Mouse (Mus musculus) limb, embryonic 13.5 days (tissue): ENCODE results near the gene Krtap9-5. TPM values are rescaled to one million over a fixed set of nuclear protein-coding genes. Genes with fewer than 3 reads are reported as not detected.

ENCODE experiments used
- ATAC-seq: fragments of 200-750 bp; cut with Nextera tagmentation; 2 replicates; pipeline ENCODE4 v1.8.0; 2017; ENCODE audit warnings: low read depth, moderate number of reproducible peaks, moderate TSS enrichment; ENCODE audit not compliant: low FRiP score
- H3K27ac ChIP-seq: fragments of 300-500 bp; sonication (generic); 2 replicates; pipeline ENCODE4 v1.5.1; 2015; ENCODE audit warnings: inconsistent platforms, mild to moderate bottlenecking, moderate library complexity
- H3K27me3 ChIP-seq: fragments of 300-500 bp; sonication (generic); 2 replicates; pipeline ENCODE4 v1.6.1; 2015; ENCODE audit warnings: mild to moderate bottlenecking, inconsistent platforms
- H3K36me3 ChIP-seq: fragments of 300-500 bp; sonication (generic); 2 replicates; pipeline ENCODE4 v1.6.1; 2015; ENCODE audit warnings: inconsistent platforms, mild to moderate bottlenecking, moderate library complexity
- H3K4me1 ChIP-seq: fragments of 300-500 bp; sonication (generic); 2 replicates; pipeline ENCODE4 v1.6.1; 2015; ENCODE audit warnings: inconsistent platforms
- H3K4me2 ChIP-seq: fragments of 300-500 bp; sonication (generic); replicated peaks from 2 replicates; pipeline ENCODE4 v1.6.1; 2015; ENCODE audit warnings: inconsistent platforms, mild to moderate bottlenecking, moderate library complexity
- H3K4me3 ChIP-seq: fragments of 300-500 bp; sonication (generic); 2 replicates; pipeline ENCODE4 v1.5.1; 2015; ENCODE audit warnings: moderate library complexity, mild to moderate bottlenecking, inconsistent platforms
- H3K9ac ChIP-seq: fragments of 300-500 bp; sonication (generic); 2 replicates; pipeline ENCODE4 v1.6.1; 2015; ENCODE audit warnings: mild to moderate bottlenecking, inconsistent platforms
- H3K9me3 ChIP-seq: fragments of 300-500 bp; sonication (generic); 2 replicates; pipeline ENCODE4 v1.6.1; 2016; ENCODE audit warnings: inconsistent platforms
- WGBS: fragments of 180-500 bp; shearing (Covaris S2); methylation state at CpG from one replicate; pipeline ENCODE4 v1.1.7; 2015; 5-methylcytosine and 5-hydroxymethylcytosine counted together
- polyA plus RNA-seq: library from polyadenylated mRNA; unstranded; fragments of >200 nt; fragmentation: Nextera tagmentation; extraction: Ambion mirVana; gene quantifications from 2 replicates; pipeline ENCODE4 v1.2.1, GENCODE M21; 2015

Gene Krtap9-5
- polyA plus RNA-seq = not detected in 2 replicates

DNA sequence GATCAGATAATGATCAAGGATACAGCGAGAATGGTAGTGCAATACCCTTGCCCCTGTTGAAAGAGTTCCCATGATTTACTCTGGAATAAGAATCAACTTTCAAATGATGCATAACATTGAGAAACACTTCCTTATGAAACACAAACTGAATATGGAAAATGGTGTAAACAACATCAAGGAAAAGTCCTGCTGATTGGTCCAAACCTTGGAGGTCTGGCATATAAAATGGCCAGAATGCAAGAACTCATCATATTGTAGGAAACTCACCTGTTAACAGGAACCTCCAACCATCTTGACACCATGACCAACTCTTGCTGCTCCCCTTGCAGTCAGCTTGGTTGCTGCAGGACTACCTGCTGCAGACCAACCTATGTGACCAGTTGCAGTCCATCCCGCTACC lies at the start of gene Krtap9-5:
TSS of gene Krtap9-5 (plus strand) at position 301 of the 400 bp plus-strand sequence.
- no peak for ATAC-seq
- WGBS = 85% methylated on average over 2 of the region's 2 CpGs

GRCm38 (mm10) chr11:99907620-99908019 lies 40.7 kb upstream of the Krtap9-5 start, which contains the start of gene Krtap31-1:
Gene Krtap31-1 (plus strand): TSS chr11:99907920.
- no peaks in the 10 kb centered on the region for H3K4me1 ChIP-seq
- H3K36me3 ChIP-seq = no peaks in the 10 kb centered on the region
- H3K4me3 ChIP-seq = no peak within 1 kb of the TSS
- no peak within 1 kb of the TSS for H3K9ac ChIP-seq
- no peaks in the 10 kb centered on the region for H3K9me3 ChIP-seq
- 70% methylated on average over 2 of the region's 2 CpGs for WGBS
- no peak for ATAC-seq
- no peaks in the 10 kb centered on the region for H3K27me3 ChIP-seq
- H3K27ac ChIP-seq = no peak within 1 kb of the TSS
- H3K4me2 ChIP-seq = no peak within 1 kb of the TSS

More for the DNA sequence above, at the start of gene Krtap9-5:
- no peaks in the 10 kb centered on the region for H3K4me1 ChIP-seq
- no peak within 1 kb of the TSS for H3K4me2 ChIP-seq
- no peaks in the 10 kb centered on the region for H3K9me3 ChIP-seq
- no peaks in the 10 kb centered on the region for H3K27me3 ChIP-seq
- no peak within 1 kb of the TSS for H3K9ac ChIP-seq
- no peak within 1 kb of the TSS for H3K27ac ChIP-seq
- no peaks in the 10 kb centered on the region for H3K36me3 ChIP-seq
- H3K4me3 ChIP-seq = no peak within 1 kb of the TSS

- Histone ChIP-seq H3K9ac (no peak within 1 kb of the TSS), H3K4me1 (no peaks in the 10 kb centered on the region), H3K27ac (no peak within 1 kb of the TSS), H3K9me3 (no peaks in the 10 kb centered on the region), H3K36me3 (no peaks in the 10 kb centered on the region), H3K4me3 (no peak within 1 kb of the TSS), H3K27me3 (no peaks in the 10 kb centered on the region), H3K4me2 (no peak within 1 kb of the TSS)
- WGBS = 86% methylated on average over 3 of the region's 3 CpGs
- no peak for ATAC-seq
These were observed 33.8 kb upstream of the Krtap9-5 start, which contains the start of gene Gm11565 for GRCm38 (mm10) chr11:99914451-99914850. Gene Gm11565 (plus strand): TSS chr11:99914751.

GRCm38 (mm10) chr11:99935991-99936390 lies 12.3 kb upstream of the Krtap9-5 start, which contains the start of gene Krtap31-2:
Gene Krtap31-2 (plus strand): TSS chr11:99936291.
- 91% methylated on average over 1 of the region's 1 CpGs for WGBS
- no peak for ATAC-seq

DNA sequence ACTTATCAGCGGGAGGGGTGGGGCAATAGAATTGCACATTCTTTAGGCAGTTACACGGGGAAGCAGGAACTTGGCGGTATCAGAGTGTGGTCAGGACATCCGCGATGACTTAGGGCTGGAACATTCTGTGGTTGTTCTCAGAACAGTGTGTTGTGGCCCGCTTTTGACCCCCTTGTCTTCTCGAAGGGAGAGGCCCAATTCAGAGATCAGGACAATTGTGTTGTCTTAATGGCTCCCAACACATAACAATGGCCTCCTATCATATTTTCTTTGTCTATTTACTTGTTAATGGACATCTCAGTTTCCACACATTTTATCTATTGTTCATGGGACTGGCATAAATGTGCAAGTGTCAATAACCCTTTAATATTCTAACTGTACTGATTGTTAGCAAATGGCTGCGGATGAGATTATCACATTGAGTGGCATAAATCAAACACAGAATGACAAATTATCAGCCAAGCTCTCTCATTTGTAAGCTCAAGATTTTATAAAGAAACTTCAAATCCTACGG lies 10.5 kb upstream of the Krtap9-5 start:
- no peak overlapping the region for H3K9ac ChIP-seq
- ATAC-seq = no peak
- no peak overlapping the region for H3K4me3 ChIP-seq
- H3K4me2 ChIP-seq = no peak overlapping the region
- H3K27ac ChIP-seq = no peak overlapping the region
- 90% methylated on average over 9 of the region's 9 CpGs for WGBS
- H3K27me3 ChIP-seq = no peaks in the 10 kb centered on the region
- H3K36me3 ChIP-seq = no peaks in the 10 kb centered on the region
- H3K4me1 ChIP-seq = no peaks in the 10 kb centered on the region
- no peaks in the 10 kb centered on the region for H3K9me3 ChIP-seq

More at GRCm38 (mm10) chr11:99935991-99936390, 12.3 kb upstream of the Krtap9-5 start, which contains the start of gene Krtap31-2:
- Histone ChIP-seq H3K4me2 (no peak within 1 kb of the TSS), H3K27ac (no peak within 1 kb of the TSS), H3K36me3 (no peaks in the 10 kb centered on the region), H3K4me1 (no peaks in the 10 kb centered on the region), H3K9ac (no peak within 1 kb of the TSS), H3K9me3 (no peaks in the 10 kb centered on the region), H3K27me3 (no peaks in the 10 kb centered on the region), H3K4me3 (no peak within 1 kb of the TSS)

DNA sequence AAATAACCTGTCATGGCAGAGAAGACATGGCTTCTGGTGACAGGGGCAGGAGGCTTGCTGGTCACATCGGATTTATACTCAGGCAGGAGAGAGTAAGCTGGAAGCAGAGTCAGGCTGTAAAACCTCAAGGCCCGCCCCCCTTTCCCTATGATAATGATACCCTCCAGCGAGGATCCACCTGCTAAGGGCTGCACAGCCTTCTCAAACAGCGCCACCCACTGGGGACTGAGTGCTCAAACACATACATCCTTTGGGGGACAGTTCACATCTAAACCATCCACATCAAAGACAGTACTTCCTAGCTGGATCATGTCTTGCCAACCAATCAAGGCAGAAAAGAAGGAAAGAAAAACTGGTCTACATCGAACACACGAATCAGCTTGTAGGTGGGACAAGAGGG lies 15.9 kb downstream of the Krtap9-5 start:
- H3K9ac ChIP-seq = no peak overlapping the region
- no peaks in the 10 kb centered on the region for H3K4me1 ChIP-seq
- no peak overlapping the region for H3K27ac ChIP-seq
- H3K9me3 ChIP-seq = no peaks in the 10 kb centered on the region
- no peak overlapping the region for H3K4me2 ChIP-seq
- no peaks in the 10 kb centered on the region for H3K27me3 ChIP-seq
- ATAC-seq = no peak
- no peaks in the 10 kb centered on the region for H3K36me3 ChIP-seq
- 46% methylated on average over 6 of the region's 6 CpGs for WGBS
- H3K4me3 ChIP-seq = no peak overlapping the region

DNA sequence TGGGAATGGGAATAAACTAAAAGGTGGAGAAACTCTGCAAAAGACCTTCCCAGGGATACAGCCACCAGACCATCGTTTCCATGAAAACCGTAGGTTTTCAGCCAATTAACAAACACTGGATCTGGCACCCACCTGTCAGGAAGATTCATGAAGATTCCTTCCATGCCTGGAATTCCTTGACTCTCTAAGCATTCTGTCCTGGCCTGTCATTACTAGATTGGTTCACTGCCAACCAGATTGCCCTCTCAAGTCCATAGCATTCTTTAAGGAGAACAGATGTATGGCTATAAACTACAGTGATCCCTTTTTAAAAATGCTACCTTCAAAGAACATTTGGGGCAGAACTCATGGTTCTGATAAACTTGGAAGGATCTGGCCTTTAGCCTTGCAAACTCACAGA lies 17.7 kb downstream of the Krtap9-5 start:
- H3K27me3 ChIP-seq = no peaks in the 10 kb centered on the region
- H3K27ac ChIP-seq = no peak overlapping the region
- H3K9ac ChIP-seq = no peak overlapping the region
- no peak overlapping the region for H3K4me2 ChIP-seq
- no peaks in the 10 kb centered on the region for H3K4me1 ChIP-seq
- H3K9me3 ChIP-seq = no peaks in the 10 kb centered on the region
- ATAC-seq = no peak
- H3K4me3 ChIP-seq = no peak overlapping the region
- 2% methylated on average over 2 of the region's 2 CpGs for WGBS
- H3K36me3 ChIP-seq = no peaks in the 10 kb centered on the region

GRCm38 (mm10) chr11:99978953-99979352 lies 30.7 kb downstream of the Krtap9-5 start, which contains the start of gene Krtap29-1:
Gene Krtap29-1 (minus strand): TSS chr11:99979053.
- no peak within 1 kb of the TSS for H3K9ac ChIP-seq
- no peak within 1 kb of the TSS for H3K4me2 ChIP-seq
- no peaks in the 10 kb centered on the region for H3K9me3 ChIP-seq
- H3K36me3 ChIP-seq = no peaks in the 10 kb centered on the region
- H3K27me3 ChIP-seq = no peaks in the 10 kb centered on the region
- ATAC-seq = no peak
- no peak within 1 kb of the TSS for H3K27ac ChIP-seq
- H3K4me1 ChIP-seq = no peaks in the 10 kb centered on the region
- H3K4me3 ChIP-seq = no peak within 1 kb of the TSS
- WGBS = 68% methylated on average over 5 of the region's 5 CpGs

GRCm38 (mm10) chr11:99982731-99983130 lies 34.5 kb downstream of the Krtap9-5 start:
- Histone ChIP-seq H3K9me3 (no peaks in the 10 kb centered on the region), H3K4me3 (no peak overlapping the region), H3K4me1 (no peaks in the 10 kb centered on the region), H3K27me3 (peaks cover 5% of the 10 kb centered on the region; the same call in 1 of the 2 replicates), H3K4me2 (no peak overlapping the region), H3K36me3 (no peaks in the 10 kb centered on the region), H3K27ac (no peak overlapping the region), H3K9ac (no peak overlapping the region)
- no peak for ATAC-seq
- 85% methylated on average over 9 of the region's 9 CpGs for WGBS

GRCm38 (mm10) chr11:99983442-99983841 lies 35.2 kb downstream of the Krtap9-5 start:
- H3K36me3 ChIP-seq = no peaks in the 10 kb centered on the region
- peaks cover 5% of the 10 kb centered on the region; the same call in 1 of the 2 replicates for H3K27me3 ChIP-seq
- no peak for ATAC-seq
- H3K27ac ChIP-seq = no peak overlapping the region
- no peak overlapping the region for H3K4me2 ChIP-seq
- H3K4me3 ChIP-seq = no peak overlapping the region
- WGBS = 85% methylated on average over 1 of the region's 1 CpGs
- H3K4me1 ChIP-seq = no peaks in the 10 kb centered on the region
- no peak overlapping the region for H3K9ac ChIP-seq
- no peaks in the 10 kb centered on the region for H3K9me3 ChIP-seq

DNA sequence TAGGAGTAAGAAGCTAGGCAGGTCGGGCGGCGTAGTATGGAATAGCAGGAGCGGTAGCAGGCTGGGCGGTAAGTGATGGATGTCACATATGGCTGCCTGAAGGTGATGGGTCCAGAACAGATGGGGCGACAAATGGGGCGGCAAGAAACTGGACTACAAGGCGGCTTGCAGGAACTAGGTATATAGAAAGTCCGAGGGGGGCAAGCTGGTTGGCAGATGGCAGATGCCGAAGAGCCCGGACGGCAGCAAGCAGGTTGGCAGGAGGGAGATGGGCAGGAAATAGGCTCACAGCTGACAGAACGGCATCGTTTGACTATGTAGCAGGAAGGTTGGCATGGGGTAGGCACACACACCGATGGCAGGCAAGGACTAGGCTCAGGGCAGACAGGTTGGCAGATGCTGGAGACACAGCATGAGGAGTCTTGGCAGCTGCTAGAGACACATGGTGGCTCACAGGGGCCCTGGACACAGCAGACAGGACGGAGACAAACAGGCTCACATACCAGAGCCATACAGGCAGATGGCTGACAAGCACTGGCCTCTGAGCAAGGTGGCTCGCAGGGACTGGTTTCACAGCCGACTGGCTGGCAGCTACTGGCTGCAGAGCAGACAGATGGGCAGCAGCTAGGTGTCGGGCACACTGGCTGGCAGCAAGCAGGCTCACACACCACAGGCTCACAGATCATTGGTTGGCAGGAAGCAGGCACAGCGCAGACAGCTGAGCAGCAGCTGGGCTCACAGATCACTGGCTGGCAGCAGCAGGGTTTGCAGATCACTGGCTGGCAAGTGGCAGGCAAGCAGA lies 37.2 kb downstream of the Krtap9-5 start:
- Histone ChIP-seq H3K9ac (no peak overlapping the region), H3K4me2 (no peak overlapping the region), H3K27ac (no peak overlapping the region), H3K36me3 (no peaks in the 10 kb centered on the region), H3K4me3 (no peak overlapping the region), H3K27me3 (peaks cover 5% of the 10 kb centered on the region; the same call in 1 of the 2 replicates), H3K4me1 (no peaks in the 10 kb centered on the region), H3K9me3 (no peaks in the 10 kb centered on the region)
- ATAC-seq = no peak
- 81% methylated on average over 20 of the region's 20 CpGs for WGBS

DNA sequence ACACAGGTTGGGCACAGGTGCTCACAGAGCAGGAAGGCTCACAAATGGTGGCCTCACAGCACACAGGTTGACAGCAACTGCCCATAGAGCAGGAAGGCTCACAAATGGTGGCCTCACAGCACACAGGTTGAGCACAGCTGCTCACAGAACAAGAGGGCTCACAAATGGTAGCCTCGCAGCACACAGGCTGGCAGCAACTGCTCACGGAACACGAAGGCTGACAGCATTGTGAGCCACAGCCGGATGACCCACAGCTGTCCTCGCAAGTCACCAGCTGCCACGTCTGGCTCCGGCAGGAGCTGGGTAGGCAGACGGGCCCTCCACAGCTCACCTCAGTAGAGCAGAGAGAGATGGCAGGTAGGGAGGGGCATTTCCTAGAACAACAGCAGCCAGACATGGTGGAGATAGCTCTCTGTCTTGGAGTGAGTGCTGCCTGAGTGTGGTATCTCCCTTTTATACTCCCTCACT lies 37.9 kb downstream of the Krtap9-5 start, which contains the start of gene Krtap16-1:
TSS of gene Krtap16-1 (minus strand) at position 418 of the 468 bp plus-strand sequence.
- Histone ChIP-seq H3K27me3 (peaks cover 5% of the 10 kb centered on the region; the same call in 1 of the 2 replicates), H3K4me2 (no peak within 1 kb of the TSS), H3K4me1 (no peaks in the 10 kb centered on the region), H3K4me3 (no peak within 1 kb of the TSS), H3K9me3 (no peaks in the 10 kb centered on the region), H3K36me3 (no peaks in the 10 kb centered on the region), H3K9ac (no peak within 1 kb of the TSS), H3K27ac (no peak within 1 kb of the TSS)
- 77% methylated on average over 8 of the region's 8 CpGs for WGBS
- peak; percentile 19; the same call in 1 of the 2 replicates for ATAC-seq
